Mouse (Mus musculus) forebrain, embryonic 12.5 days (tissue): Measurements from ENCODE around the gene Bmp4. TPM values are rescaled to one million over a fixed set of nuclear protein-coding genes. Genes with fewer than 3 reads are reported as not detected.
A peak's percentile ranks its signal among the peaks of the same experiment; 100 is the strongest.

ENCODE experiments used
- ATAC-seq: fragments of 200-750 bp; cut with Nextera tagmentation; 2 replicates; pipeline ENCODE4 v1.8.0; 2017; ENCODE audit warnings: moderate TSS enrichment; ENCODE audit not compliant: low FRiP score
- H3K27ac ChIP-seq: fragments of 300-500 bp; sonication (generic); 2 replicates; pipeline ENCODE4 v1.5.1; 2016; ENCODE audit warnings: mild to moderate bottlenecking
- H3K27me3 ChIP-seq: fragments of 300-500 bp; sonication (generic); 2 replicates; pipeline ENCODE4 v1.6.1; 2016; ENCODE audit warnings: mild to moderate bottlenecking
- H3K36me3 ChIP-seq: fragments of 300-500 bp; sonication (generic); replicated peaks from 2 replicates; pipeline ENCODE4 v1.6.1; 2016; ENCODE audit warnings: mild to moderate bottlenecking
- H3K4me1 ChIP-seq: fragments of 300-500 bp; sonication (generic); 2 replicates; pipeline ENCODE4 v1.6.1; 2016
- H3K4me2 ChIP-seq: fragments of 300-500 bp; sonication (generic); 2 replicates; pipeline ENCODE4 v1.6.1; 2016; ENCODE audit warnings: mild to moderate bottlenecking, moderate library complexity
- H3K4me3 ChIP-seq: fragments of 300-500 bp; sonication (generic); replicated peaks from 2 replicates; pipeline ENCODE4 v1.5.1; 2016; ENCODE audit warnings: mild to moderate bottlenecking
- H3K9ac ChIP-seq: fragments of 300-500 bp; sonication (generic); 2 replicates; pipeline ENCODE4 v1.6.1; 2016; ENCODE audit warnings: mild to moderate bottlenecking
- H3K9me3 ChIP-seq: fragments of 300-500 bp; sonication (generic); 2 replicates; pipeline ENCODE4 v1.6.1; 2016
- WGBS: fragments of 180-500 bp; shearing (Covaris S2); methylation state at CpG from one replicate; pipeline ENCODE4 v1.1.7; 2016; 5-methylcytosine and 5-hydroxymethylcytosine counted together
- polyA plus RNA-seq: library from polyadenylated mRNA; unstranded; fragments of >200 nt; fragmentation: Nextera tagmentation; extraction: Ambion mirVana; gene quantifications from 2 replicates; pipeline ENCODE4 v1.2.1, GENCODE M21; 2016

Bmp4 gene
- polyA plus RNA-seq, 1 experiment from 2014 or later = 8.6 TPM

DNA sequence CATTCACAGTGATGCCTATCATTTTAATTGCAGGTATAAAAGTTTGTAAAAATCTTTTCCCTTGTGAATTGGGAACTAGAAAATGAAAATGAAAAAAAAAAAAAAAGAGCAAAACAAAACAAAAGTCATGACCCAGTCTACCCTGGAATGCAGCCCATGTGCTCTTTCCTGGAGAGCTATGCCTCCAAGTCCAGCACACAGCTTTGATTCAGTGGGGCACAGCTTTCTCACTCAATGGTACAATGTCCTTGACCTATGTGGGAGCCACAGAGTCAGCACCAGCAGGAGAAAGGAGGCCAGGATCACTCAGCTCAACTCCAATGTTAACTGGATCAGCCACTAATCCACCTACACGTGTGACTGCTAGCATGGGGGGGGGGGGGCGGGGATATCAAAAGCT lies 9.5 kb upstream of the Bmp4 start:
- Histone ChIP-seq H3K36me3 (no peaks in the 10 kb centered on the region), H3K4me2 (no peak overlapping the region), H3K9me3 (no peaks in the 10 kb centered on the region), H3K9ac (no peak overlapping the region), H3K4me3 (no peak overlapping the region), H3K4me1 (peaks cover 6% of the 10 kb centered on the region), H3K27ac (no peak overlapping the region), H3K27me3 (peaks cover 41% of the 10 kb centered on the region)
- WGBS = 70% methylated on average over 2 of the region's 2 CpGs
- ATAC-seq = no peak

DNA sequence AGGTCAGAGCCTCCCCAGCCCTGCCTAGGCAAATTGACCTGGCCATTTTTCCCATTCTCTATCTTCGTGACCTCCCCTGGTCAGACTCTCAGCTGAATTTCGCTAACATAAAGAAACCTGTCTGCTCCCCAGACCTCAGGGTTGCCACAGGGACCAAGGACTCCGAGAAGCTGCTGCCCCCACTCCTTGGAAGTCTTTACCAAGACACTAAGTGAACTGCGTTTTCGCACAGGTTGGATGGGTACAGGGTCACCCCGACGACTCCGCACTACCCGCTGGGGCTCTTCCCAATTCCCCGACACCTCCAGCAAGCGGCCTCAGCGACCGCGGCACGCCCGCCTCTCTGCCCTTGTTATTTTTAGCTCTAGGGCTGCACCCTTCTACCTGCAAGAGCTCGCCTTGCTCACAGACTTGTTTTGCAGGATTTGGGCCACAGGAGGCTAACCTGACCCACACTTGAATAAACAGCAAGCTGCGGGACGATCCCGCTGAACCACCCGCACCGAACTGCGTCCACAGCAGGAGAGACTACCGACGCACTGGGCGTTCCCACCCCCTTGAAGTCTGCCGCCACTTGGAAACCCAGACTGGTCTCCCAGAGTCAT lies 7.7 kb upstream of the Bmp4 start:
- ATAC-seq = peak; percentile 33; the same call in 1 of the 2 replicates
- WGBS = under 1% methylated on average over 27 of the region's 27 CpGs
- Histone ChIP-seq H3K27me3 (peaks cover 44% of the 10 kb centered on the region), H3K9ac (no peak overlapping the region), H3K36me3 (no peaks in the 10 kb centered on the region), H3K9me3 (no peaks in the 10 kb centered on the region), H3K4me2 (peak overlapping the region; percentile 48), H3K27ac (no peak overlapping the region), H3K4me3 (peak overlapping the region; percentile 16), H3K4me1 (peaks cover 6% of the 10 kb centered on the region)

DNA sequence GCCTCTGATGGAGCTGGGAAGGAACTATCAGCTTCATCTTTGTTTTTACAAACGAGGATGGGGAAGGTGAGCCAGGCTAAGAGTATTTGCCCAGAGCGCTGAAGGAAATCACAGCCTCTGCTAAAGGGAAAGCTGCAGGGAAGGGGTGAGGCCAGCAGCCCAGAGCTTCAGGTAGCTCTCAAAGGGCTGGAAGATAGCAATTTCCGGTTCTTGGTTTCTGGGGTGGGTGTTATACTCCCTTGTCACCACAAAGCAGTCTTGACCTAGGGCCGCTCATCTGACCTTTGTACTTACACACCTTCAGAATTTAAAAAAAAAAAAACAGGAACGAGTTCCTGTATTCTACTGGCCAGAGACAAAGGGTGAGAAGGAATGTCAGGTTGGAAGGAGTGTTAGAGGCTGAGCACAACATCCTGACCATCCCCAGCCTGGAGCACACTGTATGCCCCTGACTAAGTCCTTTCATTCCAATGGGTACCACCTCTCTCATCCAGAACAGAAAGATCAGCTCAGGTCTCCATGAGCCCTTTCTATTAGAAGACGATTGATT lies 1.2 kb upstream of the Bmp4 start:
- Histone ChIP-seq H3K4me2 (no peak overlapping the region), H3K27ac (no peak overlapping the region), H3K27me3 (peaks cover 70% of the 10 kb centered on the region), H3K36me3 (no peaks in the 10 kb centered on the region), H3K9ac (no peak overlapping the region), H3K4me1 (peaks cover 32% of the 10 kb centered on the region), H3K9me3 (no peaks in the 10 kb centered on the region), H3K4me3 (no peak overlapping the region)
- no peak for ATAC-seq
- WGBS = 52% methylated on average over 6 of the region's 6 CpGs

DNA sequence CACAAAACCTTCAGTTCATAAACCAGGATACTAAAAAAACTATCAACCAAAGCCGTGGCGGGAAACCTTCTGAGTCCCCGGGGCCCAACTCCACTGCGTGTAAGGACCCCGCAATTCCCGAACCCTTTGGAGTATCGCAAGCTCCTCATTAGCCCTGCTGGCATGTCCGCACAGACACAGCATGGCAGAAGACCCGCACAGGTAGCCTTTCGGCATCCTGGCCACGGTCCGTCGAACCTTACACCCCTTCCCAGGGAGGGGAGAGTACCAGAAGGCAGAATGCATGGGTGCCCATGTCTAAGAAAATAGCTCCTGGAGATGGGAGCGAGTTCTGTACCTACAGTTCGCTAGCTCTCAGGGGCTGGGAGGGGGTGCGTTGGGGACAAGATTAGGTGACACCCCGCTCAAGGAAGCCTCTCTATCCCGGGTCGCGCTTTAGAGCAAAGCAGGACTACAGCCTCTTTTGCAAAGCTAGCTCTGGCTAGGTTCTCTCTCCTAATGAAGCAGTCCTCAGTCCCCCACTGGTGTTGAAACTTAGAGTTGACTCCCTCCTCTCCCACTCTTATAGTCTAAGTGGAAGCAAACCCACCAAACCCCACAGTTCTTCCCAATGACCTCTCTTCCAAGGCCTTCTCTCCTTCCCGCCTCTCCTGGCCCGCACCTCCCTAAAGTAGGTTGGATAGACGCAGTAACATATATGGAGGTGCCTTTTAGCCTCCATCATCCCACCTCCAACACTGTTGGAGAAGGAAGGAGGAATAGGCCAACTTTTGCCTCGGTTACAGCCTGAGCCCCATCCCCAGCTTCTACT lies 826 bp downstream of the Bmp4 start:
- H3K4me1 ChIP-seq = peaks cover 44% of the 10 kb centered on the region

DNA sequence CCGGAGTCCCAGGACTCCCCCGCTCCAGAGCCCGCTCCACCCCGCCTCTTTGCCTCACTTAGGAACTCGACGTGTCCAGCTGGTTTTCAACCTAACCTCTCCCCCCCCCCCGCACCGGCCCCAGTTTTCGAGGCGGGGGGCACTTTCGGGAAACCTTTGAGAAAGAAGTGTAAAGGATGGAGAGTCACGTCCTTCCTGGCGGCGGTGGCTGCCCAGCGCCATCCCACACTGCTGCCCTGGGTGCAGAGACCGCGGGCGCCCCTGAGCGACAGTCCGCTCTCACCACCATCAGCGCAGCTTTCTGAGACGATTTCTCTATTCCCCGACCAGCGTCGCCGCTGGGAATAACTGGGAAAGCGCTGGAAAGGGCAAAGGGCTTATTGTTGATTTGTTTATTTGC lies 1.8 kb downstream of the Bmp4 start:
- H3K27ac ChIP-seq = no peak overlapping the region
- 0 out of 2 replicates have a peak overlapping the region, but pooled peaks have one; percentile 21 for H3K9ac ChIP-seq
- peak overlapping the region; percentile 51 for H3K4me3 ChIP-seq
- no peaks in the 10 kb centered on the region for H3K36me3 ChIP-seq
- WGBS = 1% methylated on average over 27 of the region's 27 CpGs
- no peak for ATAC-seq
- peak overlapping the region; percentile 76 for H3K4me2 ChIP-seq
- H3K4me1 ChIP-seq = peaks cover 44% of the 10 kb centered on the region
- H3K9me3 ChIP-seq = no peaks in the 10 kb centered on the region
- H3K27me3 ChIP-seq = peaks cover 89% of the 10 kb centered on the region

More for the DNA sequence above, 826 bp downstream of the Bmp4 start:
- no peak for ATAC-seq
- H3K27me3 ChIP-seq = peaks cover 82% of the 10 kb centered on the region
- H3K4me3 ChIP-seq = peak overlapping the region; percentile 31
- 6% methylated on average over 24 of the region's 24 CpGs for WGBS
- no peaks in the 10 kb centered on the region for H3K36me3 ChIP-seq
- 0 out of 2 replicates have a peak overlapping the region, but pooled peaks have one; percentile 11 for H3K27ac ChIP-seq
- no peak overlapping the region for H3K9ac ChIP-seq
- no peaks in the 10 kb centered on the region for H3K9me3 ChIP-seq
- H3K4me2 ChIP-seq = peak overlapping the region; percentile 49

DNA sequence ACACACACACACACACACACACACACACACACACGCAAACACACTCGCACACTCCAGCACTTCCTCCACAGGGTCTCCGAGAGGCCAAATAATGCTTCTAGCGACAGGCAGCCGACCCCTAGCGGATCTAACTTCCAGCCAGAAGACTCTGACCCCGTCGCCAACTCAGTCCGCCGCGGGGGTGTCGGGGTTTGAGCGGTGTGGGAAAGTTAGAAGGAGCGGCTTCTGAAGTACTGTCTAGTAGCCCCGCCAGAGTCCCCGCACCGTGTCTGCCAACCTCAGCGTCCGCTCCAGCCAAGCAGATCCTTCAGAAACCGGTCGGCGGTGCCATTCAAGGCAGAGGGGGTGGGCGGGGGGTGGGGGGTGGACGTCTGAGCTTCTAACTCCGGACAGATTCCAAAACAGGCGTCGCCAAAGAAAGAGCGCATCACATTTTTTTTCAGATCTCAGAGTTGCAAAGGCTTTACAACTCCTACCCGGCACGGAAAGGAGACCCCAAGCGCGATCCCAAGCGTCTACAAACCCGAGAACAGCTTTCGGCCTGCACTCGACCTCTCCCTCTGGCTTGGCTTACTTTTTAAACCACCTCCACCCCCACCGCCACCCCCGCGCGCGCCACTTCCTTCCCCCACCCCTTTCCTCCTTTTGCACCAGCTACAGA lies 2.5 kb downstream of the Bmp4 start:
- ATAC-seq = peak; percentile 23; the same call in 1 of the 2 replicates
- H3K4me2 ChIP-seq = peak overlapping the region; percentile 76
- 1% methylated on average over 40 of the region's 41 CpGs for WGBS
- no peak overlapping the region; the same call in 1 of the 2 replicates for H3K27ac ChIP-seq
- peaks cover 92% of the 10 kb centered on the region for H3K27me3 ChIP-seq
- peak overlapping the region; percentile 44; the same call in 1 of the 2 replicates for H3K9ac ChIP-seq
- no peaks in the 10 kb centered on the region for H3K36me3 ChIP-seq
- no peaks in the 10 kb centered on the region for H3K9me3 ChIP-seq
- H3K4me3 ChIP-seq = peak overlapping the region; percentile 51
- H3K4me1 ChIP-seq = peaks cover 44% of the 10 kb centered on the region

DNA sequence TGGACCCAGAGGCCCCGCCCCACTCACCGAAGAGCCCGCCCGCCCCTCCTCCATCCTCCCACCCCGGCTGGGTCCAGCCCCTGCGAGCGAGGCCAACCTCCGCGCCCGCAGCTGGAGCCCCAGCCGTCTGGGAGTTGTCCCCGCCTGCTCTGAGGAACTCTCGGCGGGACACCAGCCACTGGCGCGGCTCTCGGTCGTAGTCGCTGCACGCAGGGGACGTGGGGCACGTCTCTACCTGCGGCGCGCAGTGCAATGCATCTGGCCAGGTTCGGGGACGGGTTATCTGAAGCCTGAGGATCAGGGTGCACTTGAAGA lies 3.2 kb downstream of the Bmp4 start:
- peak overlapping the region; percentile 44; the same call in 1 of the 2 replicates for H3K9ac ChIP-seq
- ATAC-seq = peak; percentile 85
- H3K4me3 ChIP-seq = peak overlapping the region; percentile 51
- H3K27me3 ChIP-seq = peaks cover 92% of the 10 kb centered on the region
- H3K36me3 ChIP-seq = no peaks in the 10 kb centered on the region
- 1% methylated on average over 27 of the region's 27 CpGs for WGBS
- H3K27ac ChIP-seq = no peak overlapping the region
- H3K9me3 ChIP-seq = no peaks in the 10 kb centered on the region
- H3K4me2 ChIP-seq = peak overlapping the region; percentile 76
- peaks cover 44% of the 10 kb centered on the region for H3K4me1 ChIP-seq

DNA sequence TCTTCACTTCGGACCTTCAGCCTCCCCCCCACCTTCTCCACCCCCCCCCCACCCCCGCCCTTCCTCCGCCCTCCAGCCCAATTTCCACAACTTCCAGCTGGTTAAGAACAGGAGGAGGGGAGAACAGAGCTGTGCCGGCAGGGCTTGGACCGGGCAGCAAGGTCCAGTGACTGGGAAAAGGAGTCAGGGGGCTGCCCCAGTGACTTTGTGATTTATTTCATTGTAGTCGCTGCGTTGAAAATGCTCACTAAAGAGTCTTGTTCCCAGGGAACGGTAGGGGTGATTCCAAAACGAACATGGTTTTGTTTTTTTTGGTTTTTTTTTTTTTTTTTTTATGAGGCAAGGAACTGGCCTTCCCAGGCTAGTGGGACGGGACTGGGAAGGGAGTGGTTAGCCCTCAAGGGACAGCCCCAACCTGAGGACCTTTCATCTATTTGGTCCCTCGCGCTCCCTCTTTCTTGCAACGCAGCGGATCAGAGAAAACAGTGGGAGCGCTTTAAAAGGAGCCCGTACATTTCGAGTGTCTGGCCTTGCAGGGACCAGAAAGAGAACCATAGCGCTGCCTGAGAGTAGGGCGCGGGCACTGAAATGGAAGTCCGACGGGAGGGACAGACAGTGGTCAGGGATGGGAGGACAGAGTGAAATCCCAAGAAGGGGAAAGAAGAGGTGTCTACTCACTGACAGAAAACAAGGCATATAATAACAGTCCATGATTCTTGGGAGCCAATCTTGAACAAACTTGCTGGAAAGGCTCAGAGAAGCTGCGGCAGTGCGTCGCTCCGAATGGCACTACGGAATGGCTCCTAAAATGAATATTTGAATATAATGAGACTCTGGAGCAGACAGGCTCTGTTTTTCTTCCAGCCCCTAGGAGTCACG lies 3.8 kb downstream of the Bmp4 start:
- Histone ChIP-seq H3K9me3 (no peaks in the 10 kb centered on the region), H3K4me2 (peak overlapping the region; percentile 76), H3K27ac (no peak overlapping the region), H3K27me3 (peaks cover 93% of the 10 kb centered on the region), H3K4me3 (peak overlapping the region; percentile 51), H3K36me3 (no peaks in the 10 kb centered on the region), H3K9ac (peak overlapping the region; percentile 44; the same call in 1 of the 2 replicates), H3K4me1 (peaks cover 44% of the 10 kb centered on the region)
- peak; percentile 5; the same call in 1 of the 2 replicates for ATAC-seq
- WGBS = under 1% methylated on average over 28 of the region's 28 CpGs

DNA sequence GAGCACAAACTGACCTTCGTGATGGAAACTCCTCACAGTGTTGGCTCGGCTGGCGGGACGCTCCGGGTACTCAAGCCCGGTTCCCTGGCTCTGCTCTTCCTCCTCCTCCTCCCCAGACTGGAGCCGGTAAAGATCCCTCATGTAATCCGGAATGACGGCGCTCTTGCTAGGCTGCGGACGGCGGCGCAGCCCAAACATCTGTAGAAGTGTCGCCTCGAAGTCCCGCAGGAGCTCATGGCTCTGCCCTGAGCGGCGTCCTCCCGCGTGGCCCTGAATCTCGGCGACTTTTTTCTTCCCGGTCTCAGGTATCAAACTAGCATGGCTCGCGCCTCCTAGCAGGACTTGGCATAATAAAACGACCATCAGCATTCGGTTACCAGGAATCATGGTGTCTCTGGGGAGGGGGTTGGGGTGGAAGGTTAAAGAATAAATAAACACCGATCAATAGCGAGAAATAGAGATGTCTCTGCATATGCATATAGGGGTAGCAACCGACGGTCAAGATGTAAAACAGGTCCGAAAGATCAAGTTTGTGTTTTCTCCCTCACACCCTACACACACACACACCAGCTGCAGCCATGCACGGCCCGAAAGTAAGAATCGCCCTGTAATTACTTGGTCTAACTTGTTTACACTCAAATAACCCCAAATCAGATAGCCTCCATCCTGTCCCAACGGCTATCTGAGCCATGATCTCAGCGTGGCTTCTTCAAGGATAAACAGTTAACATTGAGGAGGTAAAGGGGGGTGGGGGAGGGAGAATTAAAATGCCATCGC lies 4.6 kb downstream of the Bmp4 start:
- Histone ChIP-seq H3K4me1 (peaks cover 44% of the 10 kb centered on the region), H3K36me3 (no peaks in the 10 kb centered on the region), H3K27me3 (peaks cover 93% of the 10 kb centered on the region), H3K9ac (peak overlapping the region; percentile 36; the same call in 1 of the 2 replicates), H3K27ac (no peak overlapping the region), H3K4me3 (peak overlapping the region; percentile 51), H3K9me3 (no peaks in the 10 kb centered on the region), H3K4me2 (peak overlapping the region; percentile 76)
- WGBS = 1% methylated on average over 39 of the region's 39 CpGs
- ATAC-seq = no peak

DNA sequence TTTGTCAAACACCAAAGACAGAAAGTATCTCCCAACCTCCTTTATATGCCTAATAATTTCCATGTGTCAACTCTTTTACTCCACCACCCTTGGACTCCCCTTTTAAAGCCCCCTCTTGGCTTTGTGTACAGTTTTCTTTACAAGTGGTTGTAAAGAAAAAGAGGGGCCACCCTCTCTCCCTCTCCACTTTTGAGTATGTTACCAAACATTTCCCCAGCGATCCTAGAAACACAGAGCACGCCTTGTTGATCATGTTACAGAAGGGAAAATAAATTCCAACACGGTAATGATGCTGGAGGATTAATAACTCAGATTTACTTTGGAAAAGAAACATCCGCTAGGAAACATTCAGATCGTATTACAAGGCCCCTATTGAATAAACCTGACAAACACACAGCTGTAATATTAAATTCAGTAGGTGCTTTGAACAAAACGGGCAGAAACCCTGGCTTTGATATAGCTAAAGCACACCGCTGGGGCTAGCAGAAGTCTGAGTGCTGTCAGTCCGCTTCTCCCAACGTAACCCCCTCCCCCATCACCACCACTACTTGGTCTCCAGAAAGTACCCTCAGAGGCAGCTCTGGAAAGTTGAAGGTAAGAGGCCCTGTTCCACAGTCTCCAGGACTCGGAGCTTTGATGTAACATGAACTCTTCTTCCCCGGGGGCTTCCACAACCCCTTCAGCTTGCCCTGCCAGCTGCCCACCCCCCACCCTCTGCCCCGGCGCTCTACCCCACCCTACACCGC lies 5.3 kb downstream of the Bmp4 start:
- Histone ChIP-seq H3K27me3 (peaks cover 93% of the 10 kb centered on the region), H3K9me3 (no peaks in the 10 kb centered on the region), H3K4me3 (peak overlapping the region; percentile 51), H3K4me1 (peaks cover 44% of the 10 kb centered on the region), H3K27ac (no peak overlapping the region), H3K36me3 (no peaks in the 10 kb centered on the region), H3K4me2 (peak overlapping the region; percentile 76), H3K9ac (peak overlapping the region; percentile 36; the same call in 1 of the 2 replicates)
- WGBS = 5% methylated on average over 14 of the region's 14 CpGs
- no peak for ATAC-seq
